Mouse (Mus musculus) liver, postnatal 0 days (tissue): ENCODE results near the gene H13. TPM values are rescaled to one million over a fixed set of nuclear protein-coding genes. Genes with fewer than 3 reads are reported as not detected.
A peak's percentile ranks its signal among the peaks of the same experiment; 100 is the strongest.

Source experiments
- ATAC-seq: fragments of 200-750 bp; cut with Nextera tagmentation; 2 replicates; pipeline ENCODE4 v1.8.0; 2017; ENCODE audit warnings: mild to moderate bottlenecking, moderate library complexity
- DNase-seq: peaks from one replicate; pipeline ENCODE4 v3.0.0-alpha.2; 2016
- H3K27ac ChIP-seq: fragments of 300-500 bp; sonication (generic); 2 replicates; pipeline ENCODE4 v1.5.1; 2014; ENCODE audit warnings: antibody characterized with exemption, moderate library complexity, mild to moderate bottlenecking, low read depth
- H3K27me3 ChIP-seq: fragments of 300-500 bp; sonication (generic); 2 replicates; pipeline ENCODE4 v1.6.1; 2014; ENCODE audit warnings: low read length, control low read depth, mixed read lengths; ENCODE audit not compliant: insufficient read depth
- H3K36me3 ChIP-seq: fragments of 300-500 bp; sonication (generic); replicated peaks from 2 replicates; pipeline ENCODE4 v1.6.1; 2014; ENCODE audit warnings: mild to moderate bottlenecking, control low read depth, low read length, moderate library complexity, mixed read lengths; ENCODE audit not compliant: insufficient read depth
- H3K4me1 ChIP-seq: fragments of 300-500 bp; sonication (generic); 2 replicates; pipeline ENCODE4 v1.6.1; 2014; ENCODE audit warnings: antibody characterized with exemption, mild to moderate bottlenecking, control low read depth; ENCODE audit not compliant: insufficient read depth
- H3K4me2 ChIP-seq: fragments of 300-500 bp; sonication (generic); 2 replicates; pipeline ENCODE4 v1.6.1; 2014; ENCODE audit warnings: low read depth, mild to moderate bottlenecking, low read length, moderate library complexity, mixed read lengths
- H3K4me3 ChIP-seq: fragments of 300-500 bp; sonication (generic); 2 replicates; pipeline ENCODE4 v1.5.1; 2014; ENCODE audit warnings: low read depth, low read length
- H3K9ac ChIP-seq: fragments of 300-500 bp; sonication (generic); replicated peaks from 2 replicates; pipeline ENCODE4 v1.6.1; 2014; ENCODE audit warnings: mild to moderate bottlenecking, moderate library complexity
- H3K9me3 ChIP-seq: fragments of 300-500 bp; sonication (generic); 2 replicates; pipeline ENCODE4 v1.6.1; 2016; ENCODE audit warnings: mild to moderate bottlenecking, control low read depth, low read length, mixed read lengths
- CTCF ChIP-seq: sonication (generic); IDR thresholded peaks from 2 replicates; pipeline ENCODE4 v1.5.1; 2016; ENCODE audit warnings: antibody characterized with exemption, low read depth
- EP300 ChIP-seq: IDR thresholded peaks from 2 replicates; pipeline ENCODE4 v1.6.1; 2016; ENCODE audit warnings: antibody characterized with exemption, low read depth, mild to moderate bottlenecking
- WGBS: fragments of 180-500 bp; shearing (Covaris S2); extraction: QIAGEN DNeasy Blood & Tissue Kit; methylation state at CpG from one replicate; pipeline ENCODE4 v1.1.7; 2014; ENCODE audit not compliant: insufficient replicate concordance; 5-methylcytosine and 5-hydroxymethylcytosine counted together
- polyA plus RNA-seq: library from polyadenylated mRNA; unstranded; fragments of >200 nt; fragmentation: Nextera tagmentation; extraction: Ambion mirVana; gene quantifications from 2 replicates; pipeline ENCODE4 v1.2.1, GENCODE M21; 2015

The H13 gene
- polyA plus RNA-seq, 1 experiment from 2014 or later = 63.8 TPM

GRCm38 (mm10) chr2:152741153-152742041 is 72.1 kb downstream of the H13 start:
- ATAC-seq (peak; percentile 58), DNase-seq (peak; percentile 89)
- Histone ChIP-seq H3K36me3 (no peaks in the 10 kb centered on the region), H3K27ac (peak overlapping the region; percentile 89), H3K4me3 (0 out of 2 replicates have a peak overlapping the region, but pooled peaks have one; percentile 1), H3K9me3 (no peaks in the 10 kb centered on the region), H3K27me3 (no peaks in the 10 kb centered on the region), H3K4me1 (peaks cover 44% of the 10 kb centered on the region), H3K9ac (peak overlapping the region; percentile 22; the same call in 1 of the 2 replicates), H3K4me2 (peak overlapping the region; percentile 41)
- 11% methylated on average over 14 of the region's 14 CpGs for WGBS
- TF ChIP-seq CTCF = no peak
- TF ChIP-seq EP300 = peak; percentile 80

DNA sequence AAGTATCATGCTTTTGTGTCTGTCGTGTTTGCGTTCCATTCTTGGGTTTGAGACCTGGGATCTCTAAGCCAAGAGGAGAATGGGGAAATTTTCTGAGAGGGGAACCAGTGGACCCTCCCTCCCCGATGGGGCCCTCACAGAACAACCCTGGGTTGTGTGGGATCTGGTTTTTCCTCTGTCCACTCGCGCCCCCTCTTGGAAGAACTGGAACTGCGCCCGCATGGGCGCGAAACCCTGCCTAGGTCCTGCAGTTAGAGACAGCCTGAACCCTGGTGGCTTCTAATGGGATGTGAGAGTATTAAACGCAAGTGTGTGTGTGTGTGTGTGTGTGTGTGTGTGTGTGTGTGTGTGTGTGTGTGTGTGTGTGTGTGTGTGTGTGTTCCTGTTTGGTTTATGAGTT is 73.2 kb downstream of the H13 start:
- Histone ChIP-seq H3K9me3 (no peaks in the 10 kb centered on the region), H3K9ac (0 out of 2 replicates have a peak overlapping the region, but pooled peaks have one; percentile 18), H3K36me3 (no peaks in the 10 kb centered on the region), H3K27me3 (no peaks in the 10 kb centered on the region), H3K4me1 (peaks cover 39% of the 10 kb centered on the region), H3K27ac (peak overlapping the region; percentile 89), H3K4me3 (no peak overlapping the region), H3K4me2 (peak overlapping the region; percentile 41)
- DNase-seq (peak; percentile 88), ATAC-seq (peak; percentile 26; the same call in 1 of the 2 replicates)
- TF ChIP-seq EP300 = no peak
- TF ChIP-seq CTCF = peak; percentile 84
- WGBS = 8% methylated on average over 10 of the region's 10 CpGs

DNA sequence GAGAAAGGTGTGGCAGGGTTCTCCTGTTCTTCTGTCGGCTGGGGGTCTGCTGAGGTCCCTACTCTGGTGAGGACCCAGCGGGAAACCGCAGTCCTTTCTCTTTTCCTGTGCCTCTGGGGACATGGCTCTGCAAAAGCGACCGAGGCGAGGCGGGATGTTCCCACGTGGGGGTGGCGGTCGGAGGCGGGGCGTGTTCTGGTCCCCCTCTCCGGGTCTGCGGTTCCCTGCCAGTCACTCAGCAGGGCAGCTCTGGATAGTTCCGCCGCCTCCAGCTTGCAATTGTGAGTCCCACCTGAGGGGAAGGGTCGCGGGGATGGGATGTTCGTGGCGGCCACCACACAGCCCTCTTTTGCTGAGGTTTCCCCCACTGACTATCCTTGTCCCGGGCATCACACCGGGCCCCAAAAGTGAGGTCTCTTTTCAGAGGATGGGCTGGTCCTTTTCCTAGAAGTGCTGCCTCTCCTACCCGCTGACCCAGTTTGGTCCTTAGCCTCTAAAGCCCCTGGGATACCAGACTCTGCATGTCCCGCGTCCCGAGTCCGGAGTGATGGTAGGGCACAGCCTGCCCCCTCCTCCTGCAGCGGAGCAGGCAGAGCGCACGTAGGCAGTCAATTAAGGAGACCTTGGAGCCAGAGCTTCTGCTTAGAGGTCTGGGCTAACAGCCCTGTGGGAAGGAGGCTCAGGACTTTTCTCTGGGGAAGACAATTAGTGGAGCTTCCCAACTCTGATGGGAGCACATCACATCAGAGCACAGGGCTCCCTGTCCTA is 84.9 kb downstream of the H13 start, which contains the start of gene Cox4i2:
TSS of gene Cox4i2 (plus strand) at position 230 of the 768 bp plus-strand sequence.
- ATAC-seq (no peak), DNase-seq (peak; percentile 47)
- Histone ChIP-seq H3K9ac (0 out of 2 replicates have a peak within 1 kb of the TSS, but pooled peaks have one; percentile 26), H3K9me3 (no peaks in the 10 kb centered on the region), H3K4me2 (peak within 1 kb of the TSS; percentile 8), H3K27ac (no peak within 1 kb of the TSS), H3K4me3 (peak within 1 kb of the TSS; percentile 11; the same call in 1 of the 2 replicates), H3K4me1 (peaks cover 12% of the 10 kb centered on the region; the same call in 1 of the 2 replicates), H3K36me3 (no peaks in the 10 kb centered on the region), H3K27me3 (peaks cover 4% of the 10 kb centered on the region; the same call in 1 of the 2 replicates)
- WGBS = 8% methylated on average over 30 of the region's 30 CpGs
- no peak for TF ChIP-seq EP300
- TF ChIP-seq CTCF = no peak

- 58% methylated on average over 17 of the region's 17 CpGs for WGBS
- H3K4me1 ChIP-seq = peaks cover 12% of the 10 kb centered on the region; the same call in 1 of the 2 replicates
- H3K27me3 ChIP-seq = peaks cover 4% of the 10 kb centered on the region; the same call in 1 of the 2 replicates
- peak; percentile 48 for ATAC-seq
- H3K9ac ChIP-seq = no peak overlapping the region
- no peak overlapping the region for H3K27ac ChIP-seq
- DNase-seq = no peak
- H3K9me3 ChIP-seq = no peaks in the 10 kb centered on the region
- H3K36me3 ChIP-seq = no peaks in the 10 kb centered on the region
- H3K4me3 ChIP-seq = no peak overlapping the region
- TF ChIP-seq EP300 = no peak
- no peak for TF ChIP-seq CTCF
- no peak overlapping the region for H3K4me2 ChIP-seq
Measured at GRCm38 (mm10) chr2:152756474-152757393, 87.5 kb downstream of the H13 start.

DNA sequence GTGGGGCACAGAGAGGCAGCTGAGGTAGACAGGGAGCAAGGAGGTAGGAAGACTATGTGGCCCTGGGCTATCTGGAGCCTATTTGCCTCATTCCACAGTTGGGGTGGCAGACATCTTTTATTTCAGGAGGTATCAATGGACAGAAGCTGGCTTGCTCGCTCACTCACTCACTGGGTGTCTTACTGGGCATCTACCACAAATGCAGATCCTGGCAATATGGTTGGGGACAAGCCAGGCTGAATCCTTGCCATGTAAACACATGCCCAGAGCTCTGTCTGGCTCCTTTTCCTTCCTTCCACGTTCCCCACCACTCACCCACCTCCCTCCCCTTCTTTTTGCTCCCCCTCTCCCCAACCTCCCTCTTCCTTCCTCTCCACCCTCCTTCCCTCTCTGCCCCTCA is 88.2 kb downstream of the H13 start:
- no peak for ATAC-seq
- H3K4me2 ChIP-seq = no peak overlapping the region
- no peaks in the 10 kb centered on the region for H3K9me3 ChIP-seq
- H3K27ac ChIP-seq = no peak overlapping the region
- no peak overlapping the region for H3K4me3 ChIP-seq
- H3K27me3 ChIP-seq = peaks cover 4% of the 10 kb centered on the region; the same call in 1 of the 2 replicates
- no peaks in the 10 kb centered on the region for H3K36me3 ChIP-seq
- TF ChIP-seq EP300 (no peak), CTCF (no peak)
- 53% methylated on average over 2 of the region's 2 CpGs for WGBS
- no peak overlapping the region for H3K9ac ChIP-seq
- no peak for DNase-seq
- peaks cover 12% of the 10 kb centered on the region; the same call in 1 of the 2 replicates for H3K4me1 ChIP-seq

Other genes with a start within 250 kb of the H13 start
- gene Defb23, start 204.8 kb upstream of the H13 start, polyA plus RNA-seq = not detected in 2 replicates
- not detected in 2 replicates for gene Defb20, start 192.4 kb upstream of the H13 start, polyA plus RNA-seq
- not detected in 2 replicates for gene Defb22, start 179.3 kb upstream of the H13 start, polyA plus RNA-seq
- gene Defb26, start 157.8 kb upstream of the H13 start, polyA plus RNA-seq = not detected in 2 replicates
- gene Defb28, start 151.2 kb upstream of the H13 start, polyA plus RNA-seq = not detected in 2 replicates
- gene Defb29, start 129.4 kb upstream of the H13 start, polyA plus RNA-seq = not detected in 2 replicates
- not detected in 2 replicates for gene Gm17416, start 100.1 kb upstream of the H13 start, polyA plus RNA-seq
- gene Defb21, start 96.7 kb upstream of the H13 start, polyA plus RNA-seq = not detected in 2 replicates
- gene Defb19, start 89.1 kb upstream of the H13 start, polyA plus RNA-seq = not detected in 2 replicates
- gene Defb45, start 70.1 kb upstream of the H13 start, polyA plus RNA-seq = not detected in 2 replicates
- not detected in 2 replicates for gene Defb36, start 65.1 kb upstream of the H13 start, polyA plus RNA-seq
- 0.49 TPM in 1 of 2 replicates, not detected in the other for gene Defb25, start 46.4 kb upstream of the H13 start, polyA plus RNA-seq
- 0.81 and 1.6 TPM in 2 replicates for gene Rem1, start 42.5 kb upstream of the H13 start, polyA plus RNA-seq
- gene Mcts2, start 17.6 kb downstream of the H13 start, polyA plus RNA-seq = 12.8 TPM in 2 replicates
- gene Id1, start 66.8 kb downstream of the H13 start, polyA plus RNA-seq = 39.7 and 40.4 TPM in 2 replicates
- gene Cox4i2, start 84.7 kb downstream of the H13 start, polyA plus RNA-seq = 0.56 and 1.0 TPM in 2 replicates
- 84.2 and 84.4 TPM in 2 replicates for gene Bcl2l1, start 162.3 kb downstream of the H13 start, polyA plus RNA-seq
- gene Tpx2, start 178.5 kb downstream of the H13 start, polyA plus RNA-seq = 20.7 and 25.8 TPM in 2 replicates
- gene Mylk2, start 241.9 kb downstream of the H13 start, polyA plus RNA-seq = 0.25 TPM in 1 of 2 replicates, not detected in the other